Mouse (Mus musculus) kidney, adult 8-10 months (tissue): ENCODE results near the gene Cope.

ENCODE experiments used
- DNase-seq, 2 experiments: peaks; one replicate each; pipeline ENCODE4 v3.0.0; 2022

Gene Cope

DNA sequence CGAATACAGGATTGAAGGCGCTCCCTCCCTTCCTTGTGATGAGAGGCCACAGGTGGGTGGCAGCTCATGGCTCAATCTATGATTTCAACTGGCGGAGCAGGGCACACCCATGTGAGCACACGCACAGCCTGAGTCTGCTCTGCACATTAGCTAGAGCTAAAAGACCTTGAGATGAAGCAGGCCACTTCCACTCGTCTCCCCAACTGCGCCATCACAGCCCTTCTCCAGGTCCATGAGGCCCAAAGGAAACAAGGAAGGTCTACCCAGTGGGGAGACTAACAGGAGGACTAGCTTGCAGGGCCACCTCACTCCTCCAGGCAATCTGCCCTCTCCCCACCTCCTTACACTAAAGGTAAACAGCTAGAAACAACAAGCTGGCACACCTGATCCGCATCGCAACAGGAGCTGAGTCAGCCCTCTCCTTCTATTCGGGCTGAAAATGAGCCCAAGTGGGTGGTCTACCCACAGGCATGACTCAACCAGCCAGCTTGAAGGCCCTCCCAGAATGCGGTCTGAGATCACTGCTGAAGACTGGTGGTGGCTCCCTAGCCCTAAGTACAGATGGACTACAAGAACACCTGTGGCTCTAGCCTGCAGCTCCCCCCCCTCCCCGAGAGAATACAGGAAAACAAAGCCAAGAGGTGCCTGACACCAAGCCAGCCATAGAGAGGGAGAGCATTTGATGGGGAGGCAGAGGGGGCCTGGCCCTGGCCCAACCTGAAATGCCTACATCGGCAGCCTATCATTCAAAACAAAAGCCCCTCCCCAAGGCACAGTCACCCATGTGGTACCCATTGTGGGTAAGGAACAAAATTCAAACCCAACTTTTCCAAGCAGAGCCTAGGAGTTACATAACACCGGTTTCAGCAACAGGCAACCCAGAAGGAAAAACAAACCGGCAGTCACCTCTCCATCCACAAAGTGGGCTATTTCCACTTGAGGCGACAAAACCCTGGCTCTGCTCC, 49.0 kb downstream of the Cope start:
- no peak for DNase-seq

- DNase-seq = no peak
Observed at GRCm38 (mm10) chr8:70352000-70352384, 49.7 kb downstream of the Cope start.

DNA sequence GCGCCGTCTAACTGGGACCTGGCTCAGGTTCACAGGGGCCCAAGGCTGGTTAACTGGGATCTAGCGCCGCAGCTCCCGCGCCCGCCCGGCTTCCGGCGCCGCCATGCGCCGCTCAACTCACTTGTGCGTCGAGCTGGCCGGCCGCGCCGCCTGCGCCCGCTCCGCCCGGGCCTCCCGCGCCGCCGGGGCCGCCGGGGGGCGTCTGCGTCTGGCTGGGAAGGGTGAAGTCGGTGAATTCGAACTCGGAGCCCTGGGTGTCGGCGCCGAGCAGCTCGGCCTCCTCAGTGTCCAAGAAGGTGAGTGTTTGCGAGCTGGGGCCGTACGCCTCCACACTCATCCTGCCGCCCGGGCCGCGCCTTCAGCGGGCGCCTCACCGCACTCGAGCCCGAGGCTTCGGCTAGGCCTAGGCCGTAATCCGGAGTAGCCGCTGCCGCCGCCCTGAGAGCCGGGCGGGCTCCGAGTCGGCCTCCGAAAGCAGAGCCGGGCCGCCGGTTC, 50.4 kb downstream of the Cope start:
- no peak for DNase-seq

DNA sequence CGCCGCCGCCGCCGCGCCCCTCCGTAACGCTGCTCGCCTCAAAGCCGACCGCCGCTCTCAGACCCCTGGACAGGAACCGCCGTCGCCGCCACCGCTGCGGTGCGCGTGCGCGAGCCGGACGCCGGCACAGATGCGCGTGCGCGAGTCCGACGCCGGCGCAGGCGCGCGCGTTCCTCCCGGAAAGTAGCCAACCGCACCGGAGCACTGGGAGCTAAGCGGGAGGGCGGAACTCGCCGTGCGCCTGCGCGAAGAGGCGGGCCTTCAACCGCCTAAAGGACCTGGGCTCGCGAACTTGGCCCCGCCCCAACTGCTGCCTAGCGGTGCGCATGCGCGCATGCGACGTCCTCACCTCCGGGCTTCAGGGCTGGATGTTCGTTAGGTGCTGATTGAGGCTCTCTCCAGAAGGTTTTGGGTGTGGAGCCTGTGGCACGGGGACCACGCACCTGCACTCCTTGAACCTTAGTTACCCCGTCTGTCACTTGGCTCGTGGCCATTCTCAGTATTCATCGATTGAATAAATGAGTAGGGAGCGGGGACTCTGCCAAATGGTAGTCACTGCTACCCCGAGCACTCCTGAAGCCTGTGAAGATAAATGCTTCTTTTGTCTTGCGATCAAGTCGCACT, 51.0 kb downstream of the Cope start, which contains the start of gene Upf1:
TSS of gene Upf1 (minus strand) at position 85 of the 624 bp plus-strand sequence.
- DNase-seq = peak; percentile 98 to 99

DNA sequence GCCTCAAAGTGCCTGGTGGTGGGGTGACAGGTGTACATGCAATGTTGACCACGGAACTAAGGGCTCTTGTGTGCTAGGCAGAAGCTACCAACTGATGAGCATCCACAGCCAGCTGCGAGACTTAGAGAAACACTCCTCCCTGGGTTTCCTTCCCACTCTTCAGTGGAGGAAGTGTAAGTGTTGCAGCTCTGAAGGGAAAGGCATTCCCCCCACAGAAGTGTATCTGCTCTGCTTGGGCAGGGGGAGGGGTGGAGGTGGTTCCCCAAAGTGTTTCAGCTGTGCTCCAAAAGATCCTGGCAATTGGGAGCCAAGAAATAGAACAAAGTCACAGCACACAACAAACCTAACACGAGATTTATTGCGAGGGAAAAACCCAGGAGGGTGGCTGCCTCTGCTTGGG, 51.7 kb downstream of the Cope start:
- DNase-seq = no peak

GRCm38 (mm10) chr8:70356111-70356510, 53.8 kb downstream of the Cope start:
- no peak for DNase-seq

GRCm38 (mm10) chr8:70359411-70359810, 57.1 kb downstream of the Cope start:
- peak; percentile 25 to 43 for DNase-seq

- peak in 1 of 2 experiments; percentile 34 for DNase-seq
Observed at GRCm38 (mm10) chr8:70360769-70361168, 58.5 kb downstream of the Cope start.

DNA sequence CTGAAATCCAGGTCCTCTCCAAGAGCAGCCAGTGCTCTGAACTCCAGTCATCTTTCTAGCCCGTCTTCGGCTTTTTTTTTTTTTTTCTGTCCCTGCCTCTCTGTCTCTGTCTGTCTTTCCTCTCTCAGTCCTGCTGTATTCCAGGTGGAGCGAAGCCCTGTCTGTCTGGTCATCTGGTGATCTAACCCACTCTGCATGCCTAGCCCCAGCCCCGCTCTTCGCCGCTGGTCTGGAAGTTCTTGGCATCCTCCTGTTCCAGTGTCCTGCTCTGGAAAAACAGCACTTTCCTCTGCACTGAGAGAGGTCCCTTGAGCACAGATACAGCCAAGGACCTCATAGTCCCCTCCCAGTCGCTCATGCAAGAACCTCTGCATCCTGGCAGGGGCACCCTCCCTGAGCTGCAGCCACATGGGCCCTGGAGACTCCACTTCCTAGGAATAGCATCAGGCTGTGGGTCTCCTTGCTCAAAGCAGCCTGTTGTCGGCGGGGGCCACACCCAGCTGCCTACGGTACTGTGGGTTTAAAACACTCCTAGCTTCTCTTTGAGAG, 59.2 kb downstream of the Cope start:
- no peak for DNase-seq
